Mouse (Mus musculus): ENCODE results near the gene Cd36.

Cd36 gene

GRCm38 (mm10) chr5:17857871-17858270 is 30.7 kb downstream of the Cd36 start:
- no peak for DNase-seq

- no peak for DNase-seq
These were observed 31.3 kb downstream of the Cd36 start for GRCm38 (mm10) chr5:17857262-17857661.

GRCm38 (mm10) chr5:17854127-17854923 is 34.3 kb downstream of the Cd36 start:
- DNase-seq, result no peak

GRCm38 (mm10) chr5:17850582-17850981 is 38.0 kb downstream of the Cd36 start:
- no peak for DNase-seq

- DNase-seq, result no peak
These were observed 39.0 kb downstream of the Cd36 start for GRCm38 (mm10) chr5:17849582-17849981.

GRCm38 (mm10) chr5:17848733-17849132 is 39.9 kb downstream of the Cd36 start:
- no peak for DNase-seq

- DNase-seq, result no peak
These were observed 40.3 kb downstream of the Cd36 start for GRCm38 (mm10) chr5:17848267-17848666.

- DNase-seq, result no peak
These were observed 44.7 kb downstream of the Cd36 start for GRCm38 (mm10) chr5:17843921-17844320.

- DNase-seq, result no peak
These were observed 45.3 kb downstream of the Cd36 start for GRCm38 (mm10) chr5:17843316-17843715.

GRCm38 (mm10) chr5:17842111-17842729 is 46.4 kb downstream of the Cd36 start:
- no peak for DNase-seq

GRCm38 (mm10) chr5:17839549-17839948 is 49.1 kb downstream of the Cd36 start:
- no peak for DNase-seq

GRCm38 (mm10) chr5:17836408-17836807 is 52.2 kb downstream of the Cd36 start:
- DNase-seq, result no peak

- DNase-seq, result no peak
These were observed 53.1 kb downstream of the Cd36 start for GRCm38 (mm10) chr5:17835302-17836097.

- no peak for DNase-seq
These were observed 54.8 kb downstream of the Cd36 start for GRCm38 (mm10) chr5:17833797-17834196.

- DNase-seq, result no peak
These were observed 58.1 kb downstream of the Cd36 start for GRCm38 (mm10) chr5:17830536-17830935.

GRCm38 (mm10) chr5:17828713-17829544 is 59.7 kb downstream of the Cd36 start:
- no peak for DNase-seq

GRCm38 (mm10) chr5:17821395-17821794 is 67.2 kb downstream of the Cd36 start:
- no peak for DNase-seq

- DNase-seq, result no peak
These were observed 68.2 kb downstream of the Cd36 start for GRCm38 (mm10) chr5:17820239-17820999.

- no peak for DNase-seq
These were observed 72.4 kb downstream of the Cd36 start for GRCm38 (mm10) chr5:17816170-17816569.

- no peak for DNase-seq
These were observed 78.3 kb downstream of the Cd36 start for GRCm38 (mm10) chr5:17810336-17810735.

GRCm38 (mm10) chr5:17806774-17807377 is 81.7 kb downstream of the Cd36 start:
- no peak for DNase-seq

Measured in kidney, postnatal 10 days (tissue).